Mouse (Mus musculus) ES-Bruce4 (cell line): ENCODE results near the gene Swap70. TPM values are rescaled to one million over a fixed set of nuclear protein-coding genes. Genes with fewer than 3 reads are reported as not detected.

Experiments used
- H3K27ac ChIP-seq: 2 replicates; pipeline ENCODE4 v1.5.1; 2012; ENCODE audit warnings: low read length, inconsistent platforms; ENCODE audit not compliant: insufficient read depth
- H3K27me3 ChIP-seq: 2 replicates; pipeline ENCODE4 v1.6.1; 2012; ENCODE audit warnings: mild to moderate bottlenecking, low read length, inconsistent platforms; ENCODE audit not compliant: control insufficient read depth, poor library complexity, insufficient read depth, severe bottlenecking
- H3K36me3 ChIP-seq: 2 replicates; pipeline ENCODE4 v1.6.1; 2012; ENCODE audit warnings: inconsistent platforms, mild to moderate bottlenecking, low read length, moderate library complexity; ENCODE audit not compliant: control insufficient read depth, poor library complexity, insufficient read depth, severe bottlenecking
- H3K4me1 ChIP-seq: one replicate; pipeline ENCODE4 v1.8.1; 2011; ENCODE audit warnings: low read length; ENCODE audit not compliant: control insufficient read depth, insufficient read depth
- H3K4me3 ChIP-seq: 2 replicates; pipeline ENCODE4 v1.5.1; 2011; ENCODE audit warnings: low read depth, mild to moderate bottlenecking, low read length
- H3K9ac ChIP-seq: 2 replicates; pipeline ENCODE4 v1.6.1; 2012; ENCODE audit warnings: low read depth, mild to moderate bottlenecking, inconsistent platforms; ENCODE audit not compliant: poor library complexity, severe bottlenecking
- H3K9me3 ChIP-seq: replicated peaks from 2 replicates; pipeline ENCODE4 v1.6.1; 2012; ENCODE audit warnings: mild to moderate bottlenecking, low read length, inconsistent platforms; ENCODE audit not compliant: control insufficient read depth, poor library complexity, insufficient read depth, severe bottlenecking
- CTCF ChIP-seq: IDR thresholded peaks from one replicate; pipeline ENCODE4 v1.8.1; 2011; ENCODE audit warnings: low read depth, low read length
- EP300 ChIP-seq: IDR thresholded peaks from 2 replicates; pipeline ENCODE4 v1.6.1; 2011; ENCODE audit warnings: low read depth, low read length; ENCODE audit not compliant: insufficient read depth
- POLR2A ChIP-seq: IDR thresholded peaks from one replicate; pipeline ENCODE4 v1.8.1; 2011; ENCODE audit warnings: low read length; ENCODE audit not compliant: insufficient read depth
- polyA plus RNA-seq: library from polyadenylated mRNA; stranded (reverse); fragments of >200 nt; gene quantifications from 2 replicates; pipeline ENCODE4 v1.2.4, GENCODE M21; 2011; ENCODE audit warnings: low read depth; ENCODE audit not compliant: missing spikeins, insufficient read depth, insufficient read length

Swap70 gene
- polyA plus RNA-seq, 1 experiment = 40.1 TPM

DNA sequence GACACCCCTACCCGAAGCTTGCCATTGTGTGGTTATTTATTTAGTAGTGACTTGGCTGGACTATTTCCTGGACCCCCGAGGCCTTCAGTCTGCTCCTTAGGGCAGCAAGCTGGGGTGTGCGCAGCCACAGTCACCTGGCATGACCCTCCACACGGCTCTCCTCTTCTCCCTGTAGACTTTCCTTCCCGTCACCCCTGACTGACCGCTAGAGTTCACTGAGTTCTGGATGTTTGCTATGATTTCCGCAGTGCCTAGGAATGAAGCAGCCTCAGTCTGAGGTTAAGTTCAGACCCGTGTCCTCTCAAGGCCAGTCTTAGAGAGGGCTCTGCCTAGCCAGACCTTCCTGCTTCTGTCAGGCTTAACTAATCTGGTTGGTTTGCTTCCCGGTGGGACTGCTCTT, 50.3 kb downstream of the Swap70 start:
- Histone ChIP-seq H3K9ac (no peak overlapping the region), H3K27ac (no peak overlapping the region), H3K9me3 (no peaks in the 10 kb centered on the region), H3K4me1 (no peaks in the 10 kb centered on the region), H3K36me3 (peaks cover 7% of the 10 kb centered on the region; the same call in 1 of the 2 replicates), H3K27me3 (no peaks in the 10 kb centered on the region), H3K4me3 (no peak overlapping the region)
- TF ChIP-seq CTCF (no peak), POLR2A (no peak), EP300 (no peak)

DNA sequence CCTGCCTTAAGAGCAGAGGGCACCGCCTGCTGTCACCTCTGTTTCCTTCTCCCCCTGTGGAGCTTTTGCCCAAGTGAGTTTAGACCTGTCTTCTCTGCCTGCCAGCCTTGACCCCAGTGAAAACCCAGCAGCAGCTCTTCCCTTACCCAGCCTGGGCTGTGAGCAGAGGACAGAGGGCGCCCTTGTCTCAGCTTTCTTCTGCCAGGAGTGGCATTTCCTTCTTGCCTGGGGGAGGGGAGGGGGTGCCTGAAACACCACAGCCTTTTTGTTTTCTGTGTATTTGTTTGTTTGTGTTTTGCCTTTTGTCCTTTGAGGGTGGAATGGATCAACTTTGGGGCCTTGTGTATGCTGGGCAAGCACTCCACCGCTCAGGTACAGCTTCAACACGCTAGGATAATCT, 50.9 kb downstream of the Swap70 start:
- no peaks in the 10 kb centered on the region for H3K4me1 ChIP-seq

DNA sequence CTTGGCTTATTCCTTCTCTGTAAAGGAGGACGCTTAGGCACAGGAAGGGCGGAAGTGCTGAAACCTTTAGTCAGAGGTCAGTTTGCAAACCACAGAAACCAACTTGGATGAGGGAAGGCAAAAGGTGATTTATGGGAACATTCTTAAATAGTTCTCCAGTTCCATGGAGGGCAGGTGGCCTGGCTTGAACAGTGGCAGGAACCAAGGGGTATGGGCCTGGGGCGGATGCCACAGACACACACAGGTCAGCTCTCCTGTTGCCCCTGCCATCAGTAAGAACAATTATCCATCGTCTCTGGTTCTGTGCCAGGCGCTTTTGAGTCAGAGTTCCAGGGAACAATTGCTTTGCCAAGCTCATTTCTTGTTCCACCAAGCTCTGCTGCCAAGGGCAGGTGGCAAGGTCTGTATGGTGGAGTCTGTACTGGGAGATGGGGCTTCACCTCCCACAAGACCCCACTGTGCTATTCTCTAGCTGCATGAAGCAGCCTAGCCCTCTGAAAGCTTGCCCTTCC, 56.3 kb downstream of the Swap70 start:
- TF ChIP-seq CTCF = no peak
- no peak for TF ChIP-seq POLR2A
- no peak for TF ChIP-seq EP300
- Histone ChIP-seq H3K4me3 (no peak overlapping the region), H3K9me3 (no peaks in the 10 kb centered on the region), H3K36me3 (peaks cover 16% of the 10 kb centered on the region), H3K9ac (no peak overlapping the region), H3K27me3 (no peaks in the 10 kb centered on the region), H3K27ac (no peak overlapping the region), H3K4me1 (no peaks in the 10 kb centered on the region)

More for the DNA sequence above, 50.9 kb downstream of the Swap70 start:
- Histone ChIP-seq H3K36me3 (peaks cover 7% of the 10 kb centered on the region; the same call in 1 of the 2 replicates), H3K9me3 (no peaks in the 10 kb centered on the region), H3K4me3 (no peak overlapping the region), H3K27ac (no peak overlapping the region), H3K9ac (no peak overlapping the region), H3K27me3 (no peaks in the 10 kb centered on the region)
- no peak for TF ChIP-seq EP300
- no peak for TF ChIP-seq POLR2A
- peak; percentile 49 for TF ChIP-seq CTCF

DNA sequence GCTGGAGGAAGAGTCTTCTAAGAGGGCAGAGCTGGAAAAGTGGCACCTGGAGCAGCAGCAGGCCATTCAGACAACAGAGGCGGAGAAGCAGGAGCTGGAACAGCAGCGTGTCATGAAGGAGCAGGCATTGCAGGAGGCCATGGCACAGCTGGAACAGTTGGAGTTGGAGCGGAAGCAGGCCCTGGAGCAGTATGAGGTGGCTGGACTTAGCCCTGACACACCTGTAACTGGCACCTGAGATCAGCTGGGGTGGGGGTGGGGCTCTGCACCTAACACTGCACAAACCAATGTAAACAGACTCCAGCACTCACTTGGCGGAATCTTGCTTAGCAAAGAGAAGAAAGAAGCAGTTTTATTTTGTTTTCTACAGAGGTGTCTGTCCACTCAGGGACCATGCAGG, 57.7 kb downstream of the Swap70 start:
- H3K9me3 ChIP-seq = no peaks in the 10 kb centered on the region
- TF ChIP-seq POLR2A (no peak), EP300 (no peak), CTCF (no peak)
- peaks cover 14% of the 10 kb centered on the region for H3K36me3 ChIP-seq
- H3K27ac ChIP-seq = no peak overlapping the region
- H3K27me3 ChIP-seq = no peaks in the 10 kb centered on the region
- no peak overlapping the region for H3K4me3 ChIP-seq
- no peak overlapping the region for H3K9ac ChIP-seq
- H3K4me1 ChIP-seq = no peaks in the 10 kb centered on the region

- Histone ChIP-seq H3K27ac (no peak overlapping the region), H3K9ac (no peak overlapping the region), H3K27me3 (no peaks in the 10 kb centered on the region), H3K4me3 (no peak overlapping the region), H3K9me3 (no peaks in the 10 kb centered on the region), H3K36me3 (peaks cover 9% of the 10 kb centered on the region; the same call in 1 of the 2 replicates), H3K4me1 (no peaks in the 10 kb centered on the region)
- TF ChIP-seq CTCF (no peak), POLR2A (no peak), EP300 (no peak)
These were observed 60.1 kb downstream of the Swap70 start for GRCm38 (mm10) chr7:110281435-110282256.

- H3K27ac ChIP-seq = no peak overlapping the region
- H3K9me3 ChIP-seq = no peaks in the 10 kb centered on the region
- H3K27me3 ChIP-seq = no peaks in the 10 kb centered on the region
- no peak for TF ChIP-seq POLR2A
- no peak for TF ChIP-seq CTCF
- TF ChIP-seq EP300 = no peak
- H3K4me3 ChIP-seq = no peak overlapping the region
- no peak overlapping the region for H3K9ac ChIP-seq
- H3K4me1 ChIP-seq = no peaks in the 10 kb centered on the region
- H3K36me3 ChIP-seq = peaks cover 9% of the 10 kb centered on the region; the same call in 1 of the 2 replicates
These were observed 61.3 kb downstream of the Swap70 start for GRCm38 (mm10) chr7:110282797-110283196.
